Mouse (Mus musculus): ENCODE results near the gene Eprs.

Gene Eprs

GRCm38 (mm10) chr1:185452461-185452860 is 89.6 kb downstream of the Eprs start:
- DNase-seq: no peak

GRCm38 (mm10) chr1:185454144-185454543 is 91.3 kb downstream of the Eprs start:
- DNase-seq: no peak

- no peak for DNase-seq
Observed at GRCm38 (mm10) chr1:185454575-185454954, 91.7 kb downstream of the Eprs start, which contains the start of gene Slc30a10. Slc30a10 (plus strand) TSS chr1:185454848.

- no peak for DNase-seq
Observed at GRCm38 (mm10) chr1:185454955-185455701, 92.3 kb downstream of the Eprs start.

GRCm38 (mm10) chr1:185456327-185456726 is 93.5 kb downstream of the Eprs start:
- no peak for DNase-seq

GRCm38 (mm10) chr1:185460096-185460495 is 97.3 kb downstream of the Eprs start:
- DNase-seq: no peak

GRCm38 (mm10) chr1:185462889-185463288 is 100.0 kb downstream of the Eprs start:
- DNase-seq: no peak

- no peak for DNase-seq
Observed at GRCm38 (mm10) chr1:185469551-185470021, 106.7 kb downstream of the Eprs start.

GRCm38 (mm10) chr1:185472025-185472720 is 109.3 kb downstream of the Eprs start:
- DNase-seq: no peak

GRCm38 (mm10) chr1:185472730-185473129 is 109.9 kb downstream of the Eprs start:
- DNase-seq: no peak

- DNase-seq: no peak
Observed at GRCm38 (mm10) chr1:185473437-185473836, 110.6 kb downstream of the Eprs start.

Measured in kidney, adult 18-20 months (tissue).